Mouse (Mus musculus): ENCODE results near the gene Tcl1.
"Not testable (repeated sequence)": the region's sequence is repeated elsewhere in the genome, so short reads cannot be mapped to it uniquely, and the experiment has no call there.

Gene Tcl1

GRCm38 (mm10) chr12:105181040-105181644 lies 41.5 kb downstream of the Tcl1 start:
- DNase-seq (ENCODE audit: low spot score): not testable (repeated sequence)

- not testable (repeated sequence) for DNase-seq (ENCODE audit: low spot score)
Measured at GRCm38 (mm10) chr12:105176044-105176443, 46.5 kb downstream of the Tcl1 start, which contains the start of gene Tcl1b5. TSS of gene Tcl1b5 (plus strand) at chr12:105176344.

GRCm38 (mm10) chr12:105174318-105174717 lies 48.3 kb downstream of the Tcl1 start:
- DNase-seq (ENCODE audit: low spot score): peak; percentile 17

- DNase-seq (ENCODE audit: low spot score): no peak
Measured at GRCm38 (mm10) chr12:105173366-105173765, 49.2 kb downstream of the Tcl1 start.
